Mouse (Mus musculus) small intestine, adult 2 months (tissue): ENCODE results near the gene Myt1l. TPM values are rescaled to one million over a fixed set of nuclear protein-coding genes. Genes with fewer than 3 reads are reported as not detected.

Experiments
- H3K27ac ChIP-seq: fragments of 200-500 bp; 2 replicates; pipeline ENCODE4 v1.5.1; 2012; ENCODE audit warnings: low read depth, low read length, control low read depth, inconsistent platforms; ENCODE audit not compliant: insufficient read depth
- H3K27me3 ChIP-seq: fragments of 200-500 bp; 2 replicates; pipeline ENCODE4 v1.6.1; 2012; ENCODE audit warnings: mild to moderate bottlenecking, moderate library complexity, low read length, inconsistent platforms; ENCODE audit not compliant: control insufficient read depth, insufficient read depth
- H3K36me3 ChIP-seq: fragments of 200-500 bp; 2 replicates; pipeline ENCODE4 v1.6.1; 2012; ENCODE audit warnings: mild to moderate bottlenecking, low read length, control low read depth, inconsistent platforms; ENCODE audit not compliant: control insufficient read depth, insufficient read depth
- H3K4me1 ChIP-seq: fragments of 200-500 bp; 2 replicates; pipeline ENCODE4 v1.6.1; 2012; ENCODE audit warnings: low read length, inconsistent platforms, mixed read lengths; ENCODE audit not compliant: control insufficient read depth, insufficient read depth, insufficient read length
- H3K4me3 ChIP-seq: fragments of 200-500 bp; 2 replicates; pipeline ENCODE4 v1.5.1; 2012; ENCODE audit warnings: low read depth, mild to moderate bottlenecking, control low read depth, inconsistent platforms, low read length, moderate library complexity
- CTCF ChIP-seq: fragments of 200-500 bp; IDR thresholded peaks from 2 replicates; pipeline ENCODE4 v1.5.1; 2012; ENCODE audit warnings: low read depth, mild to moderate bottlenecking, control low read depth, inconsistent platforms, low read length, moderate library complexity, mixed read lengths; ENCODE audit not compliant: insufficient replicate concordance, insufficient read length; ENCODE audit errors: extremely low read depth
- POLR2A ChIP-seq: fragments of 200-500 bp; IDR thresholded peaks from 2 replicates; pipeline ENCODE4 v1.6.1; 2012; ENCODE audit warnings: low read depth, mild to moderate bottlenecking, control low read depth, inconsistent platforms, low read length, moderate library complexity
- WGBS: fragments of 180-500 bp; shearing (Covaris S2); methylation state at CpG from one replicate; pipeline ENCODE4 v1.1.7; 2018; 5-methylcytosine and 5-hydroxymethylcytosine counted together
- polyA plus RNA-seq: library from polyadenylated mRNA; depleted of rRNA; stranded (reverse); fragments of >200 nt; gene quantifications from 2 replicates; pipeline ENCODE4 v1.2.3, GENCODE M21; 2012

The Myt1l gene
- polyA plus RNA-seq, 1 experiment: 0.38 TPM

DNA sequence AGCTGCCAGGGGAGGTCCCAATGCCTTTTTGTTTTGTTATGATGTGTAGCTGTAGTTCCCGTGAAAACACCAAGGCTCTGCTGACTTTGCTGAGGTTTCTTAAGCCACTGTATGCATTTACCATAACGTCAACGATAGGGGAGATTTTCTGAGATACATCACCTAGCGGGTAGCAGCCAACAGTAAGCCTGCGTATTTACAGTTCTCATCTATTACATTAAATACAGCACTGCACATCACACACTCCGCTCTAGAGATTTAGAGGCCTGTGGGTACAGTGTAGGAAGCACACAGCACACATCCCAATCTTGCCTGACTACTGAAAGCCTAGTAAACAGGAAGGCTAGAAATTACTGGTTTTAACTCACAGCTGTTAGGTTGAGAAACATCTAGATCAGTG is 6.1 kb downstream of the Myt1l start:
- TF ChIP-seq POLR2A (no peak), CTCF (no peak)
- Histone ChIP-seq H3K36me3 (no peaks in the 10 kb centered on the region), H3K27me3 (peaks cover 10% of the 10 kb centered on the region; the same call in 1 of the 2 replicates), H3K4me3 (no peak overlapping the region), H3K27ac (no peak overlapping the region), H3K4me1 (no peaks in the 10 kb centered on the region)
- 14% methylated on average over 6 of the region's 6 CpGs for WGBS

DNA sequence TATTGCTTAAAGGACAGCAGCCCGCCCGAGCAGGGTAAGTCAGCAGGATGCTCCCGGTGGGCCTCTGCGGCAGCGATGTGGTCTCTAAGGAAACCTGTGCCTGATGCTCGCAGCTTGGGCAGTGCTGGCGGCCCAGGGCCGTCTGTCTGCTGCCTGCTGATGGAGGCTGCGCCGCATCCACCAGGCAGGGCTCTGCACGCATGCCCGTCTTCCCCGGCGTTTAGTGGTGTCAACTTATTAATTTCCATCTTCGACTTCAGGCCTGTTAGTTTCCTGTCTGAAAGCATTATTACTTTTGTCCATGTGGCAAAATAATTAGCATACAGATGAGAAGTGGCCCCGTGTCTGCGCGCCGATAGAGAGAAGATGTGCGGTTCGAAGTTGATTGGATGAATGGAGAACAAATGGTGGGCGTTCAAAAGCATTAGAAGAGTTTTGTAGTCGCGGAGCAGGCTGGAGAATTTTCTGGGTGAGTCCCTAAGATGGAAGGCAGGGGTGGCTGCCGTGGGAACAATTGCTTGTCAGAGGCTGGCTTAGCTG is 6.6 kb downstream of the Myt1l start:
- Histone ChIP-seq H3K36me3 (no peaks in the 10 kb centered on the region), H3K27ac (no peak overlapping the region), H3K4me1 (no peaks in the 10 kb centered on the region), H3K27me3 (peaks cover 10% of the 10 kb centered on the region; the same call in 1 of the 2 replicates), H3K4me3 (no peak overlapping the region)
- WGBS: 3% methylated on average over 25 of the region's 25 CpGs
- TF ChIP-seq POLR2A (no peak), CTCF (no peak)

DNA sequence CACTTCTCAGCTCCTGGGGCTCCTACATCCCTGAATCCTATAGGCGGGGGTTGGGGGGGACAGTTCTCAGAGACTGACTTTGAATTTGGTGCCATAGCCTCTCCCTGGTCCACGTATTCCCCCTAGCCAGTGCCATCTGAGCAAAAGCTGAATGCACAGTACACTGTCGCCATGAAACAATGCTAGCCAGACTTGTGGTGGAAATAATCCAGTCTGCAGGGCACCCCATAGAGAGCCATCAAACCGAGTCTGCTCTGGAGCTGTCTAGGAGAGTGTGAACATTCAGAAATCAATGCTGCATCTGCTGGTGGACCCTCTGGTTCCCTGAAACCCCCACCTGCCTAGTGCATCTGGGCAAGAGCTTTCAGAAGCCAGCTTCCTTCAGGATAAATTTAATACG is 9.7 kb downstream of the Myt1l start:
- H3K27ac ChIP-seq: no peak overlapping the region
- H3K4me3 ChIP-seq: no peak overlapping the region
- WGBS: 61% methylated on average over 5 of the region's 5 CpGs
- TF ChIP-seq POLR2A: no peak
- TF ChIP-seq CTCF: no peak
- peaks cover 10% of the 10 kb centered on the region; the same call in 1 of the 2 replicates for H3K27me3 ChIP-seq
- no peaks in the 10 kb centered on the region for H3K36me3 ChIP-seq
- H3K4me1 ChIP-seq: no peaks in the 10 kb centered on the region

DNA sequence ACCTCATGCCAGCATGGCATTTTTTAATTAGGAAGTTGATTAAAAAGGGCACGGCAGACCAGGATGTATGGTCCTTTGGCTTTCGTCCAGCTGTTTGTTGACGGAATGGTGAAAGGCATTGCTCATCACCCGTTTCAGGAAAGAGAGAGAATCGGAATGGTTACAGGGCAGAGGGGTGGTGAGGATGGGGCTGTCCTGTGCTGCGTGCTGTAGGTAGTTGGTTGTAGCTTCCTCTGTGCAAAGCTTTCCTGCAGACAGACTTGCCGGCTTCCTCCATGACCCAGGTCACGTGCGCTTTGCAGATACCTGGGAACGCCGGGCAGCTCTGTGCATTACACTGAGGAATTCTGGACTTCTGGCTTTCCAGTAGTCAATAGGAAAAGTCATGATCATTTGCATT is 10.3 kb downstream of the Myt1l start:
- TF ChIP-seq POLR2A (no peak), CTCF (no peak)
- H3K27ac ChIP-seq: no peak overlapping the region
- no peaks in the 10 kb centered on the region for H3K4me1 ChIP-seq
- no peak overlapping the region for H3K4me3 ChIP-seq
- H3K36me3 ChIP-seq: no peaks in the 10 kb centered on the region
- WGBS: 58% methylated on average over 11 of the region's 11 CpGs
- H3K27me3 ChIP-seq: peaks cover 10% of the 10 kb centered on the region; the same call in 1 of the 2 replicates

DNA sequence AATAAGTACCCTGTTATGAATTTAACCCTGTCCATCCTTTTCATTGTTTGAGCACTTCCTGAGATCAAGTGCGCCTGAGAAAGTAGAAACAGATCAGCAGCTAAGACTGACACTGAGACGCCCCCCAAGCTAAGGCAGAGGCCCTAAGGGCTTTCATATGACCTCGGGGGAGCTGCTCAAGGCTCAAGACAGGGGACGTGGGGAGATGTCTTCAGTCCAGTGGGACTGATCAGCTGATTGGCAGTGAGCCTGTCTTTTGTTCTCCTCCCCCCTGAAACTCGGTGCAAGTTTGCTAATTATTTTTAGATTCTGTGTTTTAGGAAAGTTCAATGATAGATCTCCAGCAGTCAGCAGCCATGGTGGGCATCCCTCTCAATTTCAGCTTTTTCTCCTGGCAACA is 10.9 kb downstream of the Myt1l start:
- Histone ChIP-seq H3K27me3 (peaks cover 10% of the 10 kb centered on the region; the same call in 1 of the 2 replicates), H3K27ac (no peak overlapping the region), H3K4me3 (no peak overlapping the region), H3K36me3 (no peaks in the 10 kb centered on the region), H3K4me1 (no peaks in the 10 kb centered on the region)
- WGBS: 51% methylated on average over 5 of the region's 5 CpGs
- TF ChIP-seq POLR2A: no peak
- TF ChIP-seq CTCF: no peak

DNA sequence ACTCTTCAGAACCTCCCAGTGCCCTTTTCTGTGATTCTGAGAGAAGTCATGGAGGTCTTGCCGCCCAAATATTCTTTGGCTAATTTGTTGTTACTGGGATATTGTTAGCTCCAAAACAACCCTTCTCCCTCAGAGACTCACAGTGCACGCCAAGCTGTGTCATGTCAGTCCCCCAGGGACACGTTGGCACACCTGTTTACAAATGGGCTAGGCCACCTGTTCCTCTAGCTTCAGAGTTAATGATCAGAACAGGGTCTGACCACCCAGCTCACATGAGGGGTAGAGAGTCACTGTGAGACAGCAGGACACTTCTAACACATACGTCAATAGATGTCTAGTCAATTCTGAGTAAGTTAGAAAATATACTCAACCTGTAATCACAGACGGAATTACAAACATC is 12.6 kb downstream of the Myt1l start:
- no peak overlapping the region for H3K4me3 ChIP-seq
- H3K27ac ChIP-seq: no peak overlapping the region
- TF ChIP-seq POLR2A (no peak), CTCF (no peak)
- no peaks in the 10 kb centered on the region for H3K36me3 ChIP-seq
- H3K27me3 ChIP-seq: no peaks in the 10 kb centered on the region
- no peaks in the 10 kb centered on the region for H3K4me1 ChIP-seq
- WGBS: 64% methylated on average over 5 of the region's 5 CpGs

DNA sequence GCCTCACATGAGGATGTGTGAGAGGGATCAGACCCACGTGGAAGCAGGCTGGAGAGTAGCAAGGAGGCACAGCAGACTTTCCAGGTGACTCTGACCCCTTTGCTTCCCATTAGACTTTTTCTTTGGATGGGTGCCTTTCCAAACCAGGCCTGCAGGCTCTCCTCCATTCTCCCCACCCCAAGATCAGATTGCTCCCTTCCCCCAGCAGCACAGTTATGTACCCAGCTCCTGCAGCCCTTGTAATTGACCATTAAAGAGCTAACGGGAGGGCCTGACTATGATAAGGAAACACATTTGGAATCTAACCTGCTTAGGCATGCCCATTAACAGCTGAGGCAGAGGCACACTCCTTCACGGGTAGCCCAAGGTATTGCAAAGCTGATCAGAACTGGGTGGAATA is 17.9 kb downstream of the Myt1l start:
- Histone ChIP-seq H3K27ac (no peak overlapping the region), H3K4me3 (no peak overlapping the region), H3K36me3 (no peaks in the 10 kb centered on the region), H3K27me3 (no peaks in the 10 kb centered on the region), H3K4me1 (no peaks in the 10 kb centered on the region)
- WGBS: 35% methylated on average over 3 of the region's 3 CpGs
- TF ChIP-seq CTCF: no peak
- TF ChIP-seq POLR2A: no peak
